Comparison of ENCODE assay signal across 20 mouse cellular contexts in the genomic region with DNA sequence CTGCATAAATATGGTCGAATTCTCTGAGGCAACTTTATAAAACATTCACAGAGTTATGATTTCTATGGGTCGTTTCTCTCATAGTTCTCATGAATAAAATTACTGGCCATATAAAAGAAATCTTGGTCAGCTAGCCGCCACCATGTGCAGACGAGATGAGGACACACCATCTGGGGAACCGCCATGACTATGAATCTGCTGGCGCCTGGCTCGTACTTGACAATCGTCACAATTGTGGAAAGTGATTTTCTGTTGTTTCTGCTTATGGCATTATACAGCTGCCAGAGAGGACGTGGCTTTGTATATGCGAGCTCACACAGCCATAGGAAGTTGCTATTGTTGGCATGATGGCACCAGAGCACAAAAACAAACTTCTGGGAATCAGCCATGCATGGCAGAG. TPM values are rescaled to one million over a fixed set of nuclear protein-coding genes. Genes with fewer than 3 reads are reported as not detected.
DNase-seq lines count a peak whose midpoint lies in the region; ATAC-seq lines count a peak whose summit lies in the region.
"Had no signal": no experiment of that assay in that cellular context is flagged by ENCODE, and none has a peak within 500 bp of the region (broad histone marks: within the 10 kb centered on the region; RNA-seq: fewer than 3 reads in every experiment).

No protein-coding gene starts in this region.

- WGBS in forebrain, embryonic 14.5 days: 75% methylated on average over 10 of the region's 10 CpGs
- 79% methylated on average over 10 of the region's 10 CpGs for WGBS in forebrain, embryonic 13.5 days

- no peak for ATAC-seq in forebrain, embryonic 14.5 days
- ATAC-seq in forebrain, embryonic 13.5 days: no peak
- ATAC-seq: activated CD4-positive, CD25-positive, alpha-beta regulatory T cell, adult 4 months; forebrain, embryonic 16.5 days; intestine, embryonic 15.5 days; Patski had no signal

- no peaks in the 10 kb centered on the region for H3K27me3 ChIP-seq in forebrain, embryonic 14.5 days (replicated peaks; ENCODE audit: control insufficient read depth, insufficient read depth, low read length)
- no peaks in the 10 kb centered on the region for H3K27me3 ChIP-seq in forebrain, embryonic 13.5 days
- H3K27me3 ChIP-seq: CH12.LX; hindbrain, embryonic 12.5 days; intestine, embryonic 15.5 days had no signal

- no peak overlapping the region for H3K9ac ChIP-seq in forebrain, embryonic 14.5 days (ENCODE audit: low read length)
- H3K9ac ChIP-seq in forebrain, embryonic 13.5 days: no peak overlapping the region
- H3K9ac ChIP-seq: hindbrain, embryonic 12.5 days; intestine, embryonic 15.5 days had no signal

- no peak overlapping the region for H3K4me3 ChIP-seq in forebrain, embryonic 14.5 days (ENCODE audit: low read depth, low read length)
- H3K4me3 ChIP-seq in forebrain, embryonic 13.5 days: no peak overlapping the region
- H3K4me3 ChIP-seq: embryonic facial prominence, embryonic 10.5 days; heart, embryonic 10.5 days; hindbrain, embryonic 12.5 days; intestine, embryonic 15.5 days had no signal

- no peak overlapping the region for H3K4me2 ChIP-seq in forebrain, embryonic 14.5 days (ENCODE audit: low read length)
- no peak overlapping the region for H3K4me2 ChIP-seq in forebrain, embryonic 13.5 days
- H3K4me2 ChIP-seq: hindbrain, embryonic 12.5 days; intestine, embryonic 15.5 days had no signal

- H3K36me3 ChIP-seq in forebrain, embryonic 14.5 days (ENCODE audit: control insufficient read depth, insufficient read depth, low read length): no peaks in the 10 kb centered on the region
- H3K36me3 ChIP-seq in forebrain, embryonic 13.5 days (ENCODE audit: poor library complexity, severe bottlenecking): no peaks in the 10 kb centered on the region
- H3K36me3 ChIP-seq: embryonic facial prominence, embryonic 10.5 days; heart, embryonic 10.5 days; hindbrain, embryonic 12.5 days; intestine, embryonic 15.5 days had no signal

- no peaks in the 10 kb centered on the region for H3K9me3 ChIP-seq in forebrain, embryonic 14.5 days (replicated peaks; ENCODE audit: control insufficient read depth, low read length)
- H3K9me3 ChIP-seq in forebrain, embryonic 13.5 days (replicated peaks): no peaks in the 10 kb centered on the region
- H3K9me3 ChIP-seq: embryonic facial prominence, embryonic 10.5 days; heart, embryonic 10.5 days; hindbrain, embryonic 12.5 days; intestine, embryonic 15.5 days had no signal

- intact Hi-C loops in left cerebral cortex, postnatal 14 days (cut with DNase I): no loop called here

- H3K4me1 ChIP-seq in forebrain, embryonic 14.5 days (ENCODE audit: control insufficient read depth, insufficient read depth, low read length): no peaks in the 10 kb centered on the region
- H3K4me1 ChIP-seq in forebrain, embryonic 13.5 days: no peaks in the 10 kb centered on the region
- H3K4me1 ChIP-seq: embryonic facial prominence, embryonic 10.5 days; heart, embryonic 10.5 days; hindbrain, embryonic 12.5 days; intestine, embryonic 15.5 days had no signal

- no peak overlapping the region for H3K27ac ChIP-seq in forebrain, embryonic 14.5 days (ENCODE audit: low read depth, low read length)
- H3K27ac ChIP-seq in forebrain, embryonic 13.5 days: no peak overlapping the region
- H3K27ac ChIP-seq: embryonic facial prominence, embryonic 10.5 days; heart, embryonic 10.5 days; hindbrain, embryonic 12.5 days; intestine, embryonic 15.5 days had no signal

- peak; percentile 17 for DNase-seq in forebrain, embryonic 14.5 days (ENCODE audit: low spot score)
- DNase-seq in left cerebral cortex, postnatal 14 days (ENCODE audit: low spot score in 2 of 2): peak; percentile 9 to 13
- no peak for DNase-seq in left cerebral cortex, adult 9 months (ENCODE audit: low spot score in 2 of 2)
- peak; percentile 31 for DNase-seq in brain, adult 2 months (ENCODE audit: low read depth, low spot score)
- DNase-seq in telencephalon, adult 2 months (ENCODE audit: low read depth, low spot score): peak; percentile 6
- DNase-seq: adrenal gland, postnatal 14 days; cerebellum, adult 11 months; cerebellum, adult 9-11 months; heart, adult 18-20 months; heart, postnatal 10 days; heart, postnatal 4 days had no signal

RNA-seq across cellular contexts. Expression of a gene that starts 31.5 kb away (rescaled TPM):
- 55.4 and 61.7 TPM in 2 replicates for polyA plus RNA-seq in forebrain, embryonic 14.5 days (2014; fragmentation: Nextera tagmentation; extraction: Ambion mirVana)
- polyA plus RNA-seq in forebrain, embryonic 13.5 days (2015; fragmentation: Nextera tagmentation; extraction: Ambion mirVana): 33.6 and 36.4 TPM in 2 replicates
- total RNA-seq in left cerebral cortex, postnatal 14 days (2021): 100 to 1,000 TPM; 107 to 114 TPM
- polyA plus RNA-seq: Patski had no signal

Comparison
In these comparisons a context has a peak if more than half of its experiments do, and no peak if none do; other contexts are left out.
1. DNase-seq: peak in forebrain, embryonic 14.5 days (single experiment), left cerebral cortex, postnatal 14 days (2 of 2), brain, adult 2 months (single experiment) and telencephalon, adult 2 months (single experiment); none in left cerebral cortex, adult 9 months (0 of 2).